9 mouse cellular contexts compared by ENCODE assay signal in the genomic region with DNA sequence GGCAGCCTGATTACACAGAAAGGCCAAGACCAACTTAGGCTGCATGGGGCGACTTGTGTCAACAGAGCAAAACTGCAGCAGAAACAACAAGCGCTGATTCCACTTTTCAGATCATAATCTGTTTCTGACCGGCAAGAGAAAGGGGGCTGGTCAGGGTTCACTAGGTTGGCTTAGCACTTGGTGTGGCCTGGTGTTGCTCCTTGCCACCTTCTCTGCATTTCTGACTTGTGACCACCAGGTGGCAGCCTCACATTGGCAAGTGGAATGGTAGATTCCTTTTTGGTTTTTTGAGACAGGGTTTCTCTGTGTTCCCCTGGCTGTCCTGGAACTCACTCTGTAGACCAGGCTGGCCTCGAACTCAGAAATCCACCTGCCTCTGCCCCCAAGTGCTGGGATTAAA. TPM values are rescaled to one million over a fixed set of nuclear protein-coding genes. Genes with fewer than 3 reads are reported as not detected.
DNase-seq lines count a peak whose midpoint lies in the region; ATAC-seq lines count a peak whose summit lies in the region.
"Had no signal": no experiment of that assay in that cellular context is flagged by ENCODE, and none has a peak within 500 bp of the region (broad histone marks: within the 10 kb centered on the region; RNA-seq: fewer than 3 reads in every experiment).

No protein-coding gene starts in this region.

- DNase-seq in adrenal gland, adult 18-20 months (ENCODE audit: low spot score in 2 of 2) = peak; percentile 72 to 76
- peak; percentile 88 for DNase-seq in embryo, embryonic 10 days (ENCODE audit: low spot score)
- peak; percentile 87 for DNase-seq in heart, embryonic 10.5 days (ENCODE audit: low spot score)
- DNase-seq in layer of hippocampus, adult 8-10 months (ENCODE audit: low spot score in 2 of 2) = peak; percentile 26 to 74
- peak; percentile 83 for DNase-seq in lung, postnatal 14 days
- peak; percentile 82 for DNase-seq in retina, postnatal 1 day
- DNase-seq in thymus, postnatal 4 days = peak; percentile 88

- H3K27ac ChIP-seq in heart, embryonic 10.5 days = no peak overlapping the region
- H3K27ac ChIP-seq: heart, embryonic 15.5 days had no signal

- peaks cover 16% of the 10 kb centered on the region for H3K4me1 ChIP-seq in heart, embryonic 10.5 days
- H3K4me1 ChIP-seq: heart, embryonic 15.5 days had no signal

- H3K9me3 ChIP-seq in heart, embryonic 10.5 days = no peaks in the 10 kb centered on the region
- H3K9me3 ChIP-seq: heart, embryonic 15.5 days had no signal

- 22% methylated on average over 4 of the region's 4 CpGs for WGBS in heart, embryonic 10.5 days

- H3K27me3 ChIP-seq in heart, embryonic 10.5 days (ENCODE audit: insufficient read depth, poor library complexity, severe bottlenecking) = no peaks in the 10 kb centered on the region
- H3K27me3 ChIP-seq: heart, embryonic 15.5 days had no signal

- ATAC-seq in CD4-positive, CD25-positive, alpha-beta regulatory T cell, adult 4 months = peak; percentile 68

- no peaks in the 10 kb centered on the region for H3K36me3 ChIP-seq in heart, embryonic 10.5 days
- H3K36me3 ChIP-seq: heart, embryonic 15.5 days had no signal

- H3K4me3 ChIP-seq in heart, embryonic 10.5 days = no peak overlapping the region
- H3K4me3 ChIP-seq: heart, embryonic 15.5 days had no signal

RNA-seq across cellular contexts. Expression of gene Slc28a1, which starts 47.7 kb away (rescaled TPM):
- not detected for polyA plus RNA-seq in CD4-positive, CD25-positive, alpha-beta regulatory T cell, adult 4 months (2017; shearing (Covaris generic))
- under 1 TPM in 1 of 2 experiments, not detected in 1; 0.10 TPM for total RNA-seq in adrenal gland, adult 18-20 months (2021)
- polyA plus RNA-seq in heart, embryonic 10.5 days (2016; fragmentation: Nextera tagmentation; extraction: Ambion mirVana) = 0.09 and 0.17 TPM in 2 replicates
- not detected for total RNA-seq in layer of hippocampus, adult 8-10 months (2022)

RNA-seq across cellular contexts. Expression of gene Pde8a, which starts 51.1 kb away (rescaled TPM):
- polyA plus RNA-seq in CD4-positive, CD25-positive, alpha-beta regulatory T cell, adult 4 months (2017; shearing (Covaris generic)) = 1 to 10 TPM; 1.9 to 2.4 TPM
- 10 to 100 TPM; 30.2 to 40.6 TPM for total RNA-seq in adrenal gland, adult 18-20 months (2021)
- 1.9 and 2.3 TPM in 2 replicates for polyA plus RNA-seq in heart, embryonic 10.5 days (2016; fragmentation: Nextera tagmentation; extraction: Ambion mirVana)
- 10 to 100 TPM; 10.1 to 13.0 (median 11.6) TPM for total RNA-seq in layer of hippocampus, adult 8-10 months (2022)
